Mouse (Mus musculus) liver, embryonic 13.5 days (tissue): ENCODE data around the gene Cpsf6. TPM values are rescaled to one million over a fixed set of nuclear protein-coding genes. Genes with fewer than 3 reads are reported as not detected.

ENCODE experiments used
- ATAC-seq: fragments of 200-750 bp; cut with Nextera tagmentation; 2 replicates; pipeline ENCODE4 v1.8.0; 2017; ENCODE audit warnings: low read depth, mild to moderate bottlenecking, moderate number of reproducible peaks, moderate library complexity
- DNase-seq: peaks from one replicate; pipeline ENCODE4 v3.0.0; 2022
- H3K27ac ChIP-seq: fragments of 300-500 bp; sonication (generic); 2 replicates; pipeline ENCODE4 v1.5.1; 2015; ENCODE audit warnings: moderate library complexity, mild to moderate bottlenecking, inconsistent platforms
- H3K27me3 ChIP-seq: fragments of 300-500 bp; sonication (generic); 2 replicates; pipeline ENCODE4 v1.6.1; 2015; ENCODE audit warnings: mild to moderate bottlenecking, inconsistent platforms
- H3K36me3 ChIP-seq: fragments of 300-500 bp; sonication (generic); 2 replicates; pipeline ENCODE4 v1.6.1; 2015; ENCODE audit warnings: mild to moderate bottlenecking, inconsistent platforms
- H3K4me1 ChIP-seq: fragments of 300-500 bp; sonication (generic); replicated peaks from 2 replicates; pipeline ENCODE4 v1.6.1; 2015; ENCODE audit warnings: inconsistent platforms
- H3K4me2 ChIP-seq: fragments of 300-500 bp; sonication (generic); 2 replicates; pipeline ENCODE4 v1.6.1; 2015; ENCODE audit warnings: inconsistent platforms, mild to moderate bottlenecking, moderate library complexity
- H3K4me3 ChIP-seq: fragments of 300-500 bp; sonication (generic); replicated peaks from 2 replicates; pipeline ENCODE4 v1.5.1; 2015; ENCODE audit warnings: mild to moderate bottlenecking, inconsistent platforms
- H3K9ac ChIP-seq: fragments of 300-500 bp; sonication (generic); 2 replicates; pipeline ENCODE4 v1.6.1; 2015; ENCODE audit warnings: mild to moderate bottlenecking, inconsistent platforms
- H3K9me3 ChIP-seq: fragments of 300-500 bp; sonication (generic); replicated peaks from 2 replicates; pipeline ENCODE4 v1.6.1; 2016; ENCODE audit warnings: inconsistent platforms
- WGBS: fragments of 180-500 bp; shearing (Covaris S2); methylation state at CpG from one replicate; pipeline ENCODE4 v1.1.7; 2015; ENCODE audit not compliant: insufficient replicate concordance; 5-methylcytosine and 5-hydroxymethylcytosine counted together
- polyA plus RNA-seq: library from polyadenylated mRNA; unstranded; fragments of >200 nt; fragmentation: Nextera tagmentation; extraction: Ambion mirVana; gene quantifications from 2 replicates; pipeline ENCODE4 v1.2.1, GENCODE M21; 2015

Cpsf6 gene
- polyA plus RNA-seq, 1 experiment from 2014 or later: 69.2 TPM

DNA sequence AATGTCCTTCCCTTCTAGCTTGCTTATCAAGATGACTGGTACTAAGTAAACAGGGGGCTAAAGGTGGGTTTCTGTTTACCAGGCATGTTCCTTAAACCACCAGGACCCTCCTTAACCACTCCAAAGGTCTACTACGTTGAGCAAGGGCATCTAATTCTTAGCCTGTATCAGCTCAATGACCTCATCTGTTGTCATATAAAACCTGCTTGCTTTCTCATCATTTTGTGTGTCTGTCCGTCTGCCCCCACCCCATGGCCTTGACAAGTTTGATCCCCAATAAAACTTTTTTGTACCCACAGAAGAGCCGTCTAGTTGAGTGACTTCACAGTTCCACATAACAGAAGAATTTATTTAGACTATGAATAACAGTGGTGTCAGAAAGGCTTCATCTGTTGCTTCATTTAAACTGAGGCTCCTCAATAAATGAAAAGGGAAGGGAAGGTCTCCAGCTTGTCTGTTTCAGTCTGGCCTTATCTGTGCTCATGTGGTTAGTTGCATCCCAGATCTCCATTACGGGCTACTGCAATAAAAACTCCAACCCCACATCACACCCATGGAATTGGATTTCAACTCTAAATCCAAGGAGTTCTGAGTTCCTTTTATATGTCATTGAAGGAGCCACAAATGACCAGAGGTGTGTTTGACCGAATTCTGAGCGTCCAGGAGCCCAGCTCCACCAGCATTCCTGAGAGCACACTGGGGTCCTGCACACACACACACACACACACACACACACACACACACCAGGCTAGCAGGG, 25.9 kb upstream of the Cpsf6 start:
- Histone ChIP-seq H3K27me3 (no peaks in the 10 kb centered on the region), H3K4me2 (no peak overlapping the region), H3K4me3 (no peak overlapping the region), H3K36me3 (no peaks in the 10 kb centered on the region), H3K27ac (no peak overlapping the region), H3K4me1 (peaks cover 14% of the 10 kb centered on the region), H3K9ac (no peak overlapping the region), H3K9me3 (no peaks in the 10 kb centered on the region)
- WGBS: 54% methylated on average over 6 of the region's 6 CpGs
- DNase-seq (no peak), ATAC-seq (no peak)

- H3K4me3 ChIP-seq: no peak overlapping the region
- no peak for DNase-seq
- WGBS: 79% methylated on average over 6 of the region's 6 CpGs
These were observed 24.6 kb upstream of the Cpsf6 start for GRCm38 (mm10) chr10:117404384-117404783.

DNA sequence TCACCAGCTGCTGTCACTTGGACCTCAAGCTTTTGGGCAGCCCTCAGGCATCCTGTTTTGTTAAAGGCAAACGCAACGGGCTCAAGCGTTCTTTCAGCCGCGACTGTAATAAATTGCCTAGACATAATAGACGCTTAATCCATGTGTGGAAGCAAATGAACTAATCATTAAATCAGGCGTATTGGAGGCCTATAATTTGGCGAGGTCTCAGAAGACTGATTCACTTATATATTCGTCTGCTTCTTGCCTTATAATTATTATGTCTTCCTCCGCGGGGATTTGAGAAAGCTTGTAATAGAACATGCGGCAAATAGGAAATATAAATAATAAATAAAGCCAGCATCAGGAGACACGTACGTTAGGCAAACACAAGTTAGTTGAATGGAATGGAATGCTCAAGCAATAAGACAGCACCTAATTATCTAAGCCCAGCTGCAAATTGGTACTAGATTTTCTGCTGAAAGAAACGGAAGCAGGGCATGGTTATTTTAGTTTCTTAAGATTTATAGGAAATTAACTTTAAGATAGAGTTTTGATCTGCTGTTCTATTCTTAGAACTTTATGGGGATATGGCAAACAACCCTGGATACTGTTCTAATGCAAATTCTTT, 23.6 kb upstream of the Cpsf6 start:
- no peak overlapping the region for H3K27ac ChIP-seq
- no peaks in the 10 kb centered on the region for H3K27me3 ChIP-seq
- no peak overlapping the region for H3K4me3 ChIP-seq
- DNase-seq (no peak), ATAC-seq (no peak)
- H3K9me3 ChIP-seq: no peaks in the 10 kb centered on the region
- WGBS: 77% methylated on average over 15 of the region's 15 CpGs
- no peaks in the 10 kb centered on the region for H3K4me1 ChIP-seq
- no peak overlapping the region for H3K4me2 ChIP-seq
- H3K9ac ChIP-seq: no peak overlapping the region
- no peaks in the 10 kb centered on the region for H3K36me3 ChIP-seq

More at GRCm38 (mm10) chr10:117404384-117404783, 24.6 kb upstream of the Cpsf6 start:
- Histone ChIP-seq H3K9me3 (no peaks in the 10 kb centered on the region), H3K36me3 (no peaks in the 10 kb centered on the region), H3K27me3 (no peaks in the 10 kb centered on the region), H3K4me2 (no peak overlapping the region), H3K9ac (no peak overlapping the region), H3K4me1 (peaks cover 6% of the 10 kb centered on the region), H3K27ac (no peak overlapping the region)
- no peak for ATAC-seq

- H3K4me2 ChIP-seq: no peak overlapping the region
- 65% methylated on average over 20 of the region's 20 CpGs for WGBS
- DNase-seq (peak; percentile 24), ATAC-seq (no peak)
- no peaks in the 10 kb centered on the region for H3K9me3 ChIP-seq
- no peak overlapping the region for H3K9ac ChIP-seq
- H3K36me3 ChIP-seq: no peaks in the 10 kb centered on the region
- 0 out of 2 replicates have a peak, but pooled peaks cover 4% of the 10 kb centered on the region for H3K4me1 ChIP-seq
- no peak overlapping the region for H3K27ac ChIP-seq
- no peak overlapping the region for H3K4me3 ChIP-seq
- no peaks in the 10 kb centered on the region for H3K27me3 ChIP-seq
These were observed 22.9 kb upstream of the Cpsf6 start for GRCm38 (mm10) chr10:117402403-117403333.

DNA sequence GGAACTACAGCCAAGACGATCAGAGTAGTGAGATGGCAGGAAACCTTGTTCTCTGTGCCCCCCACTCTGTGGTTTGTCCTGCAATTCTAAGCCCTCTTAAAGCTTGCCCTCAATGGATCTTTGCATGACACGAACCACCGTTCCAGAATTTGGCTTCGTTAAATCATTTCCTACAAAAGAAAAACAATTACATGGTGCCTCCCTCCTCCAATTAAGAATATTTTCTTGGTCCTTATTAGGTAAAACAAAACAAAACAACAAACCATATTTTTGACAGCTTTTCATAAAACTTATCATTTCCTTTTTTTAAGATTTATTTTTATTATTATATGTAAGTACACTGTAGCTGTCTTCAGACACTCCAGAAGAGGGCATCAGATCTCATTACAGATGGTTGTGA, 21.5 kb upstream of the Cpsf6 start:
- H3K4me3 ChIP-seq: no peak overlapping the region
- H3K27ac ChIP-seq: no peak overlapping the region
- no peak for ATAC-seq
- H3K9me3 ChIP-seq: no peaks in the 10 kb centered on the region
- WGBS: 65% methylated on average over 4 of the region's 4 CpGs
- no peak overlapping the region for H3K4me2 ChIP-seq
- 0 out of 2 replicates have a peak, but pooled peaks cover 4% of the 10 kb centered on the region for H3K4me1 ChIP-seq
- DNase-seq: no peak
- H3K36me3 ChIP-seq: no peaks in the 10 kb centered on the region
- H3K27me3 ChIP-seq: no peaks in the 10 kb centered on the region
- no peak overlapping the region for H3K9ac ChIP-seq

- 0 out of 2 replicates have a peak, but pooled peaks cover 4% of the 10 kb centered on the region for H3K4me1 ChIP-seq
- no peaks in the 10 kb centered on the region for H3K36me3 ChIP-seq
- WGBS: 71% methylated on average over 4 of the region's 4 CpGs
- H3K27me3 ChIP-seq: no peaks in the 10 kb centered on the region
- no peak overlapping the region for H3K4me3 ChIP-seq
- H3K9me3 ChIP-seq: no peaks in the 10 kb centered on the region
- no peak overlapping the region for H3K4me2 ChIP-seq
- H3K27ac ChIP-seq: no peak overlapping the region
- DNase-seq (no peak), ATAC-seq (no peak)
- H3K9ac ChIP-seq: no peak overlapping the region
These were observed 20.6 kb upstream of the Cpsf6 start for GRCm38 (mm10) chr10:117400246-117400954.

DNA sequence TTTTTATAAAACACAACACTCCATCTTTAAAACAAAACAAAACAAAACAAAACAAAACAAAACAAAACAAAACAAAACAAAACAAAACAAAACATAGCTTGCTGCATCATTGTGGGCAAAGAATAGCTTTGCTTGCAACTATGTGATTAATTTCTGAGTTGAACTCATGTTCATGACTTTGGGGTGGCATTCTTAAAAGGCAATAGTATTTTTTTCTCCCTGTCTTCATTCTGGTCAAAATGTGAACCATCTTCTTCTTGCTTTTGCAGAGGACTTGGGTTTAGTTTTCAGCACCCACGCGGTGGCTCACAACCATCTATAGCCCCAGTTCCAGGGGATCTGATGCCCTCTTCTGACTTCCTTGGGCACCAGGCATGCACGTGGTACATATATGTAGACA, 20.0 kb upstream of the Cpsf6 start:
- ATAC-seq (no peak), DNase-seq (no peak)
- Histone ChIP-seq H3K4me2 (no peak overlapping the region), H3K4me3 (no peak overlapping the region), H3K9ac (no peak overlapping the region), H3K36me3 (no peaks in the 10 kb centered on the region), H3K4me1 (0 out of 2 replicates have a peak, but pooled peaks cover 4% of the 10 kb centered on the region), H3K27me3 (no peaks in the 10 kb centered on the region), H3K27ac (no peak overlapping the region), H3K9me3 (no peaks in the 10 kb centered on the region)
- 74% methylated on average over 3 of the region's 3 CpGs for WGBS

DNA sequence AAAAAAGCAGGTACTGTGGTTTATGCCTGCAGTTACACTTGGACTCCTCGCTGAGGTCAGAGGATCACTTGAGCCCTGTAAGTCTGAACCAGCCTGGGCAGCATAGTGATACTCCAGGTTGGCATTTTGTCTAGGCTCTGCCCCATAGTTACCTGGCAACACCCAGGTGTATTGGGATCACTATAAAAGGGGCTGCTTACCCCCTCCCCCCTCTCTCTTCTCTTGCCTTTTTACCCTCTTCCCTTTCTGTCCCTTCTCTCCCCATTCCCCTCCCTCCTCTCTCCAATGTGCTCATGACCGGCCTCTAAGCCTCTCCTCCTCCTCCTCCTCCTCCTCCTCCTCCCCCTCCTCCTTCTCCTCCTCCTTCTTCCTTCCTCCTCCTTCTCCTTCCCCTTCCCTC, 19.4 kb upstream of the Cpsf6 start:
- WGBS: 48% methylated on average over 2 of the region's 2 CpGs
- Histone ChIP-seq H3K36me3 (no peaks in the 10 kb centered on the region), H3K27me3 (no peaks in the 10 kb centered on the region), H3K4me1 (0 out of 2 replicates have a peak, but pooled peaks cover 4% of the 10 kb centered on the region), H3K9me3 (no peaks in the 10 kb centered on the region), H3K9ac (no peak overlapping the region), H3K27ac (no peak overlapping the region), H3K4me3 (no peak overlapping the region), H3K4me2 (no peak overlapping the region)
- DNase-seq (no peak), ATAC-seq (no peak)

DNA sequence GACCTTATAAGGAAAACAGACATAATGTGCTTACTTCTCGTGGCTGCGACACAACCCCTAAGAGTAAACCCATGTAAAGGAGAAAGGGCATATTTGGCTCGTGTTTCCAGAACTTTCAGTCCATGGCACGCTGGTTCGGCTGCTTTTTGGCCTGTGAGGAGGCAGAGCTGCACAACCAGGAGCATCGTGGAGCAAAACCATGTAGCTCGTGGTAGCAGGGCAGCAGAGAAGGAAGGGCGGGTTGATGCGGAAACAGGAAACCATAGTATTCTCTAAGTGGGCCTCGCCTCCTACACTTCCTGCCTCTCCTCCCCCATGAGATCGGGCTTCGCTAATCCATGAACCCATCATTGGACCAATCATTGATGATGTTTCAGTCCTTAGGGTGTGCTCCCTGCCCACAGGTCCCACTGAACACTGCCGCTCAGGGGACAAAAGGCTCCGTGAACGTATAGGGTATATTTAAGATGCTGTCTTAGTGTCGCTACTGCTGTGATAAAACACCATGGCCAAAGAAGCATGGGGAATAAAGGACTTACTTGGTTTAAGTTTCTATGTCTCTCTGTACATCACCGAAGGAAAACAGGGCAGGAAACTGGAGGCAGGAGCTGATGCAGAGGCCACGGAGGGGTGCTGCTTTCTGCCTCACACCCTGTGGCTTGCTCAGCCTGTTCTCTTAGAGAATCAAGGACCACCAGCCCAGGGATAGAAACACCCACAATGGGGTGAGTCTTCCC, 18.4 kb upstream of the Cpsf6 start:
- Histone ChIP-seq H3K27ac (no peak overlapping the region), H3K4me2 (no peak overlapping the region), H3K9me3 (no peaks in the 10 kb centered on the region)

DNA sequence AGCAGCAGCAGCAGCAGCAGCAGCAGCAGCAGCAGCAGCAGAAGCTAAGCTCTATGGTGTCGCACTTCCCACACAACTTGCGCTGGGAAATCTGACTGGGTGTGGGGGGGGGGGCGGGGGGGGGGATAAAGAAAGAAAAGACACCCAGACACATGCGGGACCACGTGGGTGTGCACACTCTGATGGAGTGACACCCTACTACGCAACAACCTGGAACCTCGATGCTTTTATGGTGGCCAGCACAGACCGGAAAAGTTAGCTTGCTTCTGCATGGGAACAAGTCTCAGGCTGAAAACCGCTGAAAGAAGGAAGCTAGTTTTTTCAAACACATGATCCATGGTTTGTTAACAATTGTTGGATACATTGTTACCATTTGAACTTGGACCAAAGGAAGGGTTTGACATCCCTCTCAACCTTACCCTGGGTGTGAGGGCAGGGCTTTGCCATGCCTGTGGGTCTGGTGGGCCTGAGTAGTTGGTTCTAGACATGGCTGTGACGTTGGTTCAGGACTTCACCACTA, 17.4 kb upstream of the Cpsf6 start:
- Histone ChIP-seq H3K27ac (no peak overlapping the region), H3K36me3 (no peaks in the 10 kb centered on the region), H3K4me3 (no peak overlapping the region), H3K4me2 (no peak overlapping the region), H3K4me1 (peaks cover 13% of the 10 kb centered on the region; the same call in 1 of the 2 replicates), H3K27me3 (no peaks in the 10 kb centered on the region), H3K9ac (no peak overlapping the region), H3K9me3 (no peaks in the 10 kb centered on the region)
- 28% methylated on average over 10 of the region's 10 CpGs for WGBS
- ATAC-seq (no peak), DNase-seq (no peak)

More for the DNA sequence above, 18.4 kb upstream of the Cpsf6 start:
- Histone ChIP-seq H3K4me1 (peaks cover 9% of the 10 kb centered on the region; the same call in 1 of the 2 replicates), H3K36me3 (no peaks in the 10 kb centered on the region), H3K9ac (no peak overlapping the region), H3K27me3 (no peaks in the 10 kb centered on the region), H3K4me3 (no peak overlapping the region)
- ATAC-seq: no peak
- WGBS: 45% methylated on average over 18 of the region's 18 CpGs
- DNase-seq: no peak
